Mouse (Mus musculus): ENCODE data around the gene Tbc1d22a.
"Not testable (repeated sequence)": the region's sequence is repeated elsewhere in the genome, so short reads cannot be mapped to it uniquely, and the experiment has no call there.

Gene Tbc1d22a

DNA sequence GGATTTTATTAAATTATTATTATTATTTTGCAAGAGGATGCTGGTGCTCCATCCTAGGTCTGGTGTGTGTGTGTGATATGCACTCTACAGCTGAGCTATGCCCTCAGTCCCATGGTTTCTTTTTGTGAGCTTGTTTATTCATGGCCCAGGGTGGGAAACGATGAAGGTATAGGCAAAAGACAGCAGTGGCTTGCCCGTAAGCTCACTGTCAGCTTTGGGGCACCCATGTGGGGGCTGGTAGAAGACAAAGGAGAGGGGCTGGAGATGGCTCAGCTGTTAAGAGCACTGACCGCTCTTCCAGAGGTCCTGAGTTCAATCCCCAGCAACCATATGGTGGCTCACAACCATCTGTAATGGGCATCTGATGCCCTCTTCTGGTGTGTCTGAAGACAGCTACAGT lies 32.9 kb upstream of the Tbc1d22a start:
- not testable (repeated sequence) for DNase-seq (ENCODE audit: low spot score)

DNA sequence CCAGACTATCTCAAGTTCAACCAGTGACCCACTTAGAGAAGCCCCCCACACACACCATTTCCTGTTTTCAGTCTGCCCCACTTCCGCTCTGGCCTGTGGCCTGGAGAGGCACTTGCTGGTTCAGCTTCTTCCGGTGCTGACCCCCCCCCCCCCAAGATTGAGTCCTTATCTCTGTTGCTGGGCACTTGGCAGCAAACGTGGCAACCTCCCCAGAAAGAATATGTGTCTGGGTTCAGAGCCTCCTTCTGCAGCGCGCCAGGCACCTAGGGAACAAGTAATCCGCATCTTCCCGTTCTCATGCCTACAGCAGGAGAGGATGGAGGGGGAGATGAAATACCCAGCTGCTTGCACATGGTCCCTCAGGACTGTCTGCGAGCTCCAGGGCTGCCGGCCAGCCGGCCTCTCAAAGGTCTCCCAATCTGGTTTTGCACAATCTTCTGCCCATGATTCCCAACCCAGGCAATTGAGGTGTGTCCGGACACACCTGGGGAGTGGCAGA lies 32.3 kb upstream of the Tbc1d22a start:
- peak; percentile 50 for DNase-seq (ENCODE audit: low spot score)

DNA sequence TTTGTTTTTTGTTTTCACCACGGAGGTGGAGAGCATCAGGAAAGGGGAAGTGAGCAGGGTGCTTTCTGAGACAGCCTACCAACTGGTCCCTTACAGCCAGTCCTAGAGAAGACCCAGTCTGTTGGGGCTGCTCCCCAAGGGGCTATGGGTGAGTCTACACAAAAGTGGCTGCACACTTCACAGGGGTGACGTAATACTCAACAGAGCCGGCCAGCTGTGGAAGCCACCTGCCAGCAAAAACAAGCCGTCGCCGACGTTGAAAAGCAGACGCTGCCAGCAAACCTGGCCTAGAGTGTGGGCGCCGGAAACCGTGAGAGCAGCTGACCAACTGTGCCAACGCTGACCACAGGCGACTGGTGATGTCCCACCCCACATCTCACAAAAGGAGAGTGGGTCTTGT lies 31.6 kb upstream of the Tbc1d22a start:
- peak; percentile 76 for DNase-seq (ENCODE audit: low spot score)

DNA sequence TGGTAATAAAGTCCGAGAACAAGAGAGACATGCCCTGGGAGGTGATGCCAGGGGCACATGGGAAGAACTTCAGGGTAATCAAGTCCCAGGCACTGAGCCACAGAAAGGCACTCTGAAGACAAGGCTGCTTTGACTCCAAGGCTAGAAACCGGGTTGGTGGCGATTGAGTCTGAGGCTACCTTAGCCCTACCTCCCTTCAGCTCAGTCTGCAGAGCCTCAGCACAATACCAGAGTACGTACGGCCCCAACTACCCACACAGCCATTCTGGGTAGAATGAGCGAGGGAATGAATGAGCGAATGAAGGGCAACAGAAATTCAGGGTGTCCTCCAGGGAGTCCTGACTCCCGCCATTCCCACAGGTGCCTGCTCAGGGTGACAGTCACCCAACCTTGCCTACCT lies 30.8 kb upstream of the Tbc1d22a start:
- DNase-seq (ENCODE audit: low spot score), result no peak

DNA sequence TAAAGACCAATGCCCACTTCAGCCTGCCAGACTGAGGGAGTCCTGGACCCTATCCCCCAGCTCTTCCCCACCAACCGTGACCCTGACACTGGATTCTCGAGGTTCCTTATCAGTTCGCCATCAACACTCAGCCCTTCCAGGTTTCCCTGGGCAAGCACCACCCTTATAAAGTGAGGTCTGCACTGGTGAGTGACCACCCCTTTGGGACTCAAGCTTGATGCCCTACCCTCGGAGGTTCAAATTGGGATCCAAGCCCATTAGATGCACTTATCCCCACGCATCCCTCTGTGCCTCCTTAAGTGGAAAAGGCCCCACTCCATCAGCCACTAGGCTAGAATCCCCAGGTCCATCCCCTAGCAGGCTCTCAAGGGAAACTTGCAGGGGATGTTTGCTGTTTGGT lies 30.2 kb upstream of the Tbc1d22a start:
- DNase-seq (ENCODE audit: low spot score), result no peak

DNA sequence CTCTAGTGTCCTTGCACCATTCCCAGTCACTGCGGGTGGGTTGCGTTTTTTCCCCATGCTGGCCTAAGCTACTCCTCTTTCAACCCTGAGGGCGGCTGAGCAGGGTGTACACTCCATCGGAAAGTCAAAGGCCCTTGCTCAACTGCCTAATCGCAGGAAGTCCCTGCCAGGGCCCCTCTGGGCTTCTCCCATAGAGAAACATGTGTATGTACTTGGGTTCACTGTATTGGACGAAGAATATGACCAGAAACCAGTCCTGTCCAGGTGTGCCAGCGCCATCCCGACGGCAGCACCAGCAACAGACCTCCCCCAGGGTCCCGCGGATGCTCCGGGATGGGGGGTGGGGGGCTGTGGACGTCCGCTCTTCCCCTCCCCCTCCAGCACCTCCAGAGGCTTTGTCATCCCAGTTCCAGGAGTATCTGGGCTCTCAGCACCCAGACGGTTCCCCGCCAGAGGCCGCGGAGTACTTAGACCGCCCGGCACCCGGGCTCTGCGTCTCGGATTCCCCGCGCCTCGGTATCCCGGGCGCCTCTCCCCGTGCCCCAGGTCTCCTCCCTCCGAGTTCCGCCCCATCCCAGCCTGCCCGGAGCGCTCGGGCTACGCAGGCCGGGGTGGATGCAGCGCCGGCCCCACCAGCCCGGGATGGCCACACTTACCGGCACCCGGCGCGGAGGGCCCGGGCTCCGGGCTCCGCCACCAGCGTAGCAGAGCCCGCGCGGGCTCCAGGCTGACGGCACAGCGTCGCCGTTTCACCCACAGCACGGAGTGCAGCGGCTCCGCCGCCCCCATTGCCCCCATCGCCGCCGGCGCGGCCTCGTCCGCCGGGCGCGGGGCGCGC lies 29.2 kb upstream of the Tbc1d22a start:
- DNase-seq (ENCODE audit: low spot score), result peak; percentile 36

DNA sequence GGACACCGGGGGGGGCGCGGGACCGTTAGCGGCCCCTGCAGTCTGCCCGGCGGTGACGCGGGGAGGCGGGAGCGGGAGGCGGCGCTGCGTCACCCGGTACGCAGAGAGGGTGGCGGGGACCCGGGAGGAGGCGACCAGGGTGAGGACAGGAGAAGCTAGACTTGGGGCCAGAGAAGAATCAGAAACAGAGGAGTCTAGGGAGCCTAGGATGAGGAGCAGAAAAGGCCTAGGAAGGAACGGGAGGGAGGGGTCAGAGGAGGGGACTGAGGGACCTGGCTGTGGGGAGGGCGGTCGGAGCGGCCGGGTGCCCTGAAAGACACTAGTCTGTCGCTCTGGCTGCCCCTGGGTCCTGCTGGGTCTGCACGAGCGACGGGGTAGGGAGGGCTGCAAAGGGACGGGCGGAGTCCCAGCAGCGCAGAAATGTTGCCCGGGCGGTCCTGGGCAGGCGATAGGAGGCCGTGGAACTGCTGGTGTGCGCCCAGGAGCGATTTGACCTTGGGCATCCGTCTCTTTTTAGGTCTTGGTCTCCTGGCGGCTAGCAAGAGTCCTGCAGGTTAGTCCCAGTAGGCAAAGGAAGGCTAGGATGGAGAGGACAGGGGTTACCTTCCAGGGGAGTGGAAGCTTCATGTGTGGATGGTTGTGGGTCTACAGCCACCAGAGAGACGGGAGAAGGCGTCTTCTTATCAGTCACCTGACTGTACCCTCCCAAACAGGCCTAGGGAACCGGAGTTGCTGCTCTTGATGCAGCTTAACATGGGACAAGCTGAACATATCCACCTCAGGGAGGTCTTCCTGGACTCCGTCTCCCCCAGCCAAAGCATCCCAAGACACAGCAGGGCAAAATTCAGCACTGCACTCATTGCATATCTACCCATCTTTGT lies 28.3 kb upstream of the Tbc1d22a start, which contains the start of gene Cerk:
Gene Cerk (minus strand): TSS at position 453 of the 881 bp plus-strand sequence.
- DNase-seq (ENCODE audit: low spot score), result peak; percentile 64

DNA sequence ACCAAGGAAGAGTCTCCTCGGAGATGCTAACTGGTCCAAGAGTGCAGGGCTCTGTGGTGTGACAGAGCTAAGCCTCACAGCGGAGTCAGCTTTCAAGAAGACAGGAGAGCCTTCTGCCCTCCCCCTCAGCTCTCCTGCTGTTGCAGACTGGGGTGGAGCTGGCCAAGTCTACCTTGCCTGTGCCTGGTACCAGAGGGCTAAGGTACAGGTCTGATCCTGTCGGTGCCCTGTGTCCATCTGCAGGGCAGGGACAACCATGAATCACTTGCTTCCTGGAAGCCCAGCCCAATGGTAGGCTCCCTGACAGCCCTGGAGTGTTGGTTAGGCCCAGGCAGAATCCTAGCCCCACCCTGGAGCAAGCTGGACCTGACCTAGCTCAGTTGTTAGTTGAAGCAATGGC lies 27.6 kb upstream of the Tbc1d22a start:
- no peak for DNase-seq (ENCODE audit: low spot score)

DNA sequence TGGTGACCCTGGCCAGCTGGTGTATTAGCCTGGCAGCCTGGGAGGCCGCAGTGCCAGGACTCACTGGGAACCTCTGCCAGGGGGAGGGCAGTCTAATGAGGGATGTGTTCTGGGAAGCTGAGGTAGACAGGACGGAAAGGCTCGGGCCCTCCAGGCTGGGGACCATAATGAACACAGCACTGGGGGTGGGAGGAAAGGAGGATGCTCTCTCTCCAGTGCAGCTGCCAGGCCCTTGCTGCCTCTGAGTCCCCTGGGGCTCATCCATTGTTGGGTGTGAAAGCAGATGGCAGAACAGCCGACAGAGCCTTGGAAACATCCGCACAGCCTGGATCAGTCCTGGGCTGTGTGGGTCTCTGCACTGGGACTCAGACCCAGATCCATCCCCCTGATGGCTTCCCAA lies 26.1 kb upstream of the Tbc1d22a start:
- DNase-seq (ENCODE audit: low spot score), result no peak

DNA sequence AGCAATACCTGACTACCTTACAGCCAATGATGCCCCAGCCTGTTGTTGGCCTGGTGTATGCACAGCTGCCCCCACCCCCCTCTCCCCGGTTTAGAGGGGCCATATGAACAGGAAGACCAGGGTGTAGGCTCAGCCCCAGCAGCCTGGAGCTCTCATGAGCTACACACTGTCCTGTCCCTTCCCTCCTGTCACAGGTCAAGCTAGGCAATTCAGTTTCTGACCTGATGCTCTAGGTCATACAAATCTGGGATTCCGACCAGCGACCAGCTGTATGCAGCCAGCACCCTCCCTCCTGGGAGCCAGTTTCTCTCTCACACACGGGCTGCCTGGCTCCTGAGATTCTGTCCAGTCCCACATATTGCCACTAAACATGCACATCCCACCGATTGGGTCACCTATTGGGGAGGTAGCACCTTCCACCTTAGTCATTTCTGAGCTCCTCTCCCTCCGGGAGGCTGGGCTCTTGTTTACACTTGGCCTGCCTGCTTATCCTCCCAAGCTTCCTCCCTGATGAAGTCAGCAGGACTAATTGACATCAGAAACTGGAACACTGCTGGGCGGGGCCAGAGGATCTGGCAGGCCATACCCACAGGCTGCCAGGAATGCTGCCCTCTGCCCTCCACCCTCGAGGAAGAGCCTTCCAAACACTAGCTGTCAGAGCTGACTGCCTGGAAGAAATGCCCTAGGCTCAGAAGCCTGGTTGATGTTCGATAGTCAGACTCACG lies 25.4 kb upstream of the Tbc1d22a start:
- DNase-seq (ENCODE audit: low spot score), result no peak

DNA sequence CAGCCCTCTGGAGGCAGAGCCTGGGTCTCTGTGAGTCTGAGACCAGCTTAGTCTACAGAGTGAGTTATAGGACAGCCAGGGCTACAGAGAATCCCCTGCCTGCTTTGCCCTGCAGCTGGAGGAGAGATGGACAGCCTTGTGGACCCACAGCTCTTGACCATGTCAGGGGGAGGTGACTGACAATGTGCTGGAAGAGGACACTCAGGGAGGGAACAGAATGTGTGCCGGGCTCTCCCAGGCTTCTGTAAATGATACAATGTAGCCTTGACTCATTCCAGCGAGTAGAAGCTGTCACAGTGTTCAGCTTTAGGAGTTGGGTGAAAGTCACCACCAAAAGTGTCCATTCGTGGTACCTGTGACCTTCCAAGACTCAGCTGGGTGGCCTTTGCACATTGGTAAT lies 23.9 kb upstream of the Tbc1d22a start:
- DNase-seq (ENCODE audit: low spot score), result no peak

DNA sequence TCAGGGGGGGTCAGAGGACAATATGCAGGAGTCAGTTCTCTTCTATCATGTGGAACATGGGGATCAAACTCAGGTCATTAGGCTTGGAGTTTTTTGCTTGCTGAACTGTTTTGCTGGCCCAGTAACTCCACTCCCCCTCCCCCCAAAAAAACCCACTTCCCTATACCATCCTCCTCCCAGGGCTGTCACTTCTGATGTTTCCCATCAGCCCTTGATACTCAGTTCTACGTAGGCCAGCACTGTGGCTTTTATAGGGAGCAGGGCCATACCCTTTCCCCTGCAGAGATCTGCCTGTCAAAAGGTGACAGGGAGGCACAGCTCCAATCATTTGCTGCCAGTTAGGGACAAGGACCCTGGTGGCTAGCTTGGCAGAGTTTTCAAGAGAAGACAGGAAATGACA lies 22.8 kb upstream of the Tbc1d22a start:
- DNase-seq (ENCODE audit: low spot score), result no peak

DNA sequence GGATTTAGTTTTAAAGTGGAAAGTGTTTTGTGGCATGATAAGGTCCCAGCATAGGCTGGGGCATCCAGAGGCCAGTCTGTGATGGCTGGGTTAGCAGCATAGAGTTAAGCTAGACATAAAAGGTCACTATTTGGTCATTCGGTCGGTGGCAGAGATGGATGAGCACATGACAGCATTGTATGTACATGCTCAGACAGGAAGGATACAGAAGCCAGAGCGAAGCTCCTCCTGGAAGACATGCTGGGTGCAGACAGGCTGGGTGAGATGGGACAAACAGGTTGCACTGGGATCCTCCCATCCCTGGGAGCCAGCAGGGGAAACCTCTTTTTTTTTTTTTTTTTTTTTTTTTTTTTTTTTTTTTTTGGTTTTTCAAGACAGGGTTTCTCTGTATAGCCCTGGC lies 22.3 kb upstream of the Tbc1d22a start:
- DNase-seq (ENCODE audit: low spot score), result no peak

DNA sequence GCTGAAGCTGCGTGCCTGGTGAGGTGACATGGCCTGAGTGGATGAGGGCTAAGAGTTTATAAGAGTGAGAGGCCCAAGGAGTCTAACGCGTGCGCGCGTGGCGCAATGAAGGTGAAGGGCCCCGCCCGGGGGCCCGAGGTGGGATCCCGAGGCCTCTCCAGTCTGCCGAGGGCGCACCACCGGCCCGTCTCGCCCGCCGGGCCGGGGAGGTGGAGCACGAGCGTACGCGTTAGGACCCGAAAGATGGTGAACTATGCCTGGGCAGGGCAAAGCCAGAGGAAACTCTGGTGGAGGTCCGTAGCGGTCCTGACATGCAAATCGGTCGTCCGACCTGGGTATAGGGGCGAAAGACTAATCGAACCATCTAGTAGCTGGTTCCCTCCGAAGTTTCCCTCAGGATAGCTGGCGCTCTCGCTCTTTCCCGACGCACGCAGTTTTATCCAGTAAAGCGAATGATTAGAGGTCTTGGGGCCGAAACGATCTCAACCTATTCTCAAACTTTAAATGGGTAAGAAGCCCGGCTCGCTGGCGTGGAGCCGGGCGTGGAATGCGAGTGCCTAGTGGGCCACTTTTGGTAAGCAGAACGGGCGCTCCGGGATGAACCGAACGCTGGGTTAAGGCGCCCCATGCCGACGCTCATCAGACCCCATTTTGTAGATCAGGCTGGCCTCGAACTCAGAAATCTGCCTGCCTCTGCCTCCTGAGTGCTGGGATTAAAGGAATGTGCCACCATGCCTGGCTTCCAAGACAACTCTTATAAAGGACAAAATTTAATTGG lies 19.4 kb upstream of the Tbc1d22a start:
- not testable (repeated sequence) for DNase-seq (ENCODE audit: low spot score)

DNA sequence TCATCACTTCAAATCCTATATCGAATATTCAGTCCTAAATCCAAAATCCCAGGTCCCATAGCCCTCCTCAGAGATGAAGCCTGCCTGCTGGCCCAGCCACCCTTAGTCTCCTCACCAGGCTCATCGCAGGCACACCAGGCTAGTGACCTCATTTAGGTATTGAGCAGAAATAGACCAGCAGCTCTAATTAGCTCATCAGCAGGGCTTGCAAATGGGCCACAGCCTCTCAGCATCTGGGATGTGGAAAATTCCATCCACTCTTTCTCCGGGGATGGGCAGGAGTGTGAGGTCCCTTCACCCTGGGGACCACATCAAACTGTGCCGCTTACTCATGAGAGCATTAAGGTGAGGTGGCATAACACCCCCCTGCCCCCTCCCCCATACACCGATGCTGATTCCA lies 15.2 kb upstream of the Tbc1d22a start:
- DNase-seq (ENCODE audit: low spot score), result no peak

DNA sequence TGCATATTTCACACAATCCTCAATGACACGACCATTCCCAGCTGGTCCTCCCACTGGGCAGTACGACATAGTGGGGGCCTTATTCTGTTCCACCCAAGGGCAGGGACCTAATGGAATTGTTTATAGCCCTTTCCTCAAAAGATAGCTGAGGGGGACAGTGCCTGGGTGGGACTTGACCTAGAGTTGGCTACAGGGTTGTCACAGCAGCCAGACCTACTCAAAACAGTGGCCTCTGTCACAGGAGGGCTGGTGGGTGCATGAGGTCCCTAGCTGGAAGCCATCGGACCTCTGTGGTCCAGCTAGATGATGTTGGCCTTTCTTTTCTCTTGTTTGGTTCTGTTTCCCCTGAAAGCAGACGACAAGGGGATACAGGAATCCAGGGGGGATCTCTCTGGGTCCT lies 14.8 kb upstream of the Tbc1d22a start:
- no peak for DNase-seq (ENCODE audit: low spot score)

DNA sequence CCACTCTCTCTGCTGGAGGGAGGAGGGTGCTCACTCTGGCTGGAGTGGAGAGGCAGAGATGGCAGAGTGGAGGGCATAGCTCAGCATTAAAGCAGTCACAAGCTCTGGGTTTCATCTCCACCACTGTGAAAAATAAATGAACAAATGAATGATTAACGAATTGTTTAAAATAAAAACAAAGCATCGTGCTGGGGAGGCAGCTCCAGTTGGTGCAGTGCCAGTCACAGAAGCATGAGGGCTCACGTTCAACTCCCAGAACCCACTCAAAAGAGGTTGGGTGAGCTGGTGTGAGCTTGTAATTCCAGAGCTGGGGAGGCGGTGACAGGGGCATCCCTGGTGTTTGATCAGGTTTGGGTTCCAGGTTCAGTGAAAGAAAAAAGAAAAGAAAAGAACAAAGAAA lies 14.1 kb upstream of the Tbc1d22a start:
- DNase-seq (ENCODE audit: low spot score), result no peak

DNA sequence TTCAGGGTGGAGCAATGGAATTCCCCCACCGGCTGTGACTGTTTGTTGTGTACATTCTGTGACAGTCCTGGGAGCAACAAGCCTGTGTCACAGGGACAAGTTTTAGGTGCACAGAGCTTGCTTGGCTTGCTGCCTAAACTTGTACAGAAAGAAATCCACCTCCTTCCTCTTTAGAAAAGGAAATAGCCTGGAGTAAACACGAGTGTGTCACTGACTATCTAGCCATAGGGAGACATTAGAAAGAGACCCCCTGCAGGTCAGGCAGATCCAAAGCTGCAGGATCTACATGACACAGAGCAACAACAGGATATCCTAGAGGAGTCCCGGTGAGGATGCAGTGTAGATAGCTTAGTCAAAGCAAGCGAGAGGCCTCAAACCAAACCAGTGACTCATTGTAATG lies 13.2 kb upstream of the Tbc1d22a start:
- DNase-seq (ENCODE audit: low spot score), result no peak

DNA sequence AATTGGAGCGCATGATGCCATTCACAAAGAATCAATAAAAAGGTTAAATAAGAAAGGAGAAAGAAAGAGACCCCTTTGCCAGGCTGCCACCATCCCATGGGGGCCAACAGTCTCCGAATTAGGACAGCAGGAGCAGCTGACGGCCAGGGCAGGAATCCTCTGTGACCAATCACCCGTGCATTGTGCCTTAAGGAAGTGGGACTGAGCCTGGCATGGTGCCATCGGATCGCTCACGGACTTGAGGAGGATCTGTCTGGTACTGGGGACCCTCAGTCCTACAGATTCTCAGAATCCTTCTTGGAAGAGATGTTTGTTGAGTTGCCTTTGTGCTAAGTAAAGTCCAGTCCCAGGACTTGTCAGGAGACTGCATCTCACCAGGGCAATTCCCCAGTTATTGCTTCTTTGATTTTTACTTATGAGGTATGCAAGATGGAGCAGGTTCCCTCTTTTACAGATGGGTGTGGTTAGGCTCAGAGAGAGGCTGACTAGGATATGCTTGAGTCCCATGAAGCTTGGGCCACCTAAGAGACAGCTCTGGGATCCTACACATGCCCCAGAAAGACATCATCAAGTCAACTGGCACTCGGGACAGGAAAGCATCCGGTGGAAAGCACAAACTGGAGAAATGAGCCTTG lies 12.4 kb upstream of the Tbc1d22a start:
- DNase-seq (ENCODE audit: low spot score), result no peak

DNA sequence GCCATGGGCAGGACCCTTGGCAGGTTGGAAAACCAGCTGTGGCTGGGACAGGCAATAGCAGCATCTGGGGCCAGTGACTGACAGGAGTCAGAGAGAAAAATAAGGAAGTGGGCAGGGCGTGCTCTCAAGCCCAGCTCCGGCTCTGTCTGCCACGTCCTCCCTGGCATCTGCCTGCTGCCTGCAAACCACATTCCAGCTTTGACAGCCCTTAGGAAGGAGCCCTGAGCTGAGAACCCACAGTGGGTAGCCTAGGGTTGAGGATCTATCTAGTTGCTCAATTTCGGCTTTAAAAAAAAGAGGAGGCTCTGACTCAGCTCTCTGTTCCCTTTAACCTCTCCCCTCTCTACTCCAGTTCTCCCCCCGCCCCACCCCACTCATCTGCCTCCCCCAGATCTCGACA lies 11.6 kb upstream of the Tbc1d22a start:
- peak; percentile 32 for DNase-seq (ENCODE audit: low spot score)

DNA sequence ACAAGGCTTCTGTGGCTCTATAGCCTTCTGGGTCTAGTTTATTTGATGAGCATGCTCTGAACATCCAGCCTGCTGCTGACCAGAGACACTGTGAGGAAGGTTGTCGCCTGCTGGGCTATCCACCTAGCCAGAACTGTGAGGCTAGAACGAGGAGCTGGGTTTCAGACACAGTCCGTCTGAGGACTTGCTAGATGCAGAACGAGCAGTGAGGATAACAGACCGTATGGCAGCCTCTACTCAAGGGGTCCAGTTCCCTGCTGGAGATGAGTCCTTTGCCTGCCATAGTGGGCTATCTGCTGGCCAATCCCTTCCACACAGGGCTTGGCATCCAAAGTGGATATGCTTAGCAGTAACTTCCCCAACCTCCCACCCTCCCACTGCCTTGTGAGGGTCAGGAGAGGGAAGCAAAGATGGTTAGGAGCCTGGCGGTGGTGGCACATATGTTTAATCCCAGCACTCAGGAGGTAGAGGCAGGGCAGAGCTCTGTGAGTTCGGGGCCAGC lies 10.9 kb upstream of the Tbc1d22a start:
- no peak for DNase-seq (ENCODE audit: low spot score)
